Mouse (Mus musculus): ENCODE measurements around the gene Cabin1.

The Cabin1 gene

GRCm38 (mm10) chr10:75697693-75698092 is 66.4 kb downstream of the Cabin1 start:
- no peak for DNase-seq

- DNase-seq: no peak
These were observed 67.4 kb downstream of the Cabin1 start for GRCm38 (mm10) chr10:75696597-75697355.

- no peak for DNase-seq
These were observed 68.6 kb downstream of the Cabin1 start for GRCm38 (mm10) chr10:75695521-75695920.

- DNase-seq: no peak
These were observed 69.1 kb downstream of the Cabin1 start for GRCm38 (mm10) chr10:75695078-75695477.

- DNase-seq: no peak
These were observed 69.6 kb downstream of the Cabin1 start for GRCm38 (mm10) chr10:75694567-75694966.

GRCm38 (mm10) chr10:75693451-75694233 is 70.5 kb downstream of the Cabin1 start:
- DNase-seq: no peak

- DNase-seq: no peak
These were observed 75.5 kb downstream of the Cabin1 start for GRCm38 (mm10) chr10:75688598-75688997.

GRCm38 (mm10) chr10:75686724-75687123 is 77.4 kb downstream of the Cabin1 start:
- DNase-seq: peak; percentile 26

GRCm38 (mm10) chr10:75684035-75685004 is 79.8 kb downstream of the Cabin1 start:
- DNase-seq: peak; percentile 41

GRCm38 (mm10) chr10:75680574-75681001 is 83.6 kb downstream of the Cabin1 start:
- DNase-seq: no peak

GRCm38 (mm10) chr10:75679204-75679603 is 84.9 kb downstream of the Cabin1 start:
- no peak for DNase-seq

GRCm38 (mm10) chr10:75677989-75678388 is 86.2 kb downstream of the Cabin1 start:
- peak; percentile 68 for DNase-seq

- DNase-seq: peak; percentile 55
These were observed 86.6 kb downstream of the Cabin1 start for GRCm38 (mm10) chr10:75677571-75677970.

GRCm38 (mm10) chr10:75676819-75677565 is 87.1 kb downstream of the Cabin1 start:
- peak; percentile 87 for DNase-seq

GRCm38 (mm10) chr10:75676286-75676685 is 87.9 kb downstream of the Cabin1 start:
- DNase-seq: no peak

GRCm38 (mm10) chr10:75675594-75675993 is 88.5 kb downstream of the Cabin1 start:
- DNase-seq: peak; percentile 63

GRCm38 (mm10) chr10:75669936-75670335 is 94.2 kb downstream of the Cabin1 start:
- DNase-seq: no peak

- peak; percentile 84 for DNase-seq
These were observed 96.2 kb downstream of the Cabin1 start for GRCm38 (mm10) chr10:75667911-75668270.

GRCm38 (mm10) chr10:75667115-75667910 is 96.8 kb downstream of the Cabin1 start:
- peak; percentile 79 for DNase-seq

GRCm38 (mm10) chr10:75666451-75667030 is 97.6 kb downstream of the Cabin1 start:
- DNase-seq: no peak
